In genomic region chr4:154926969-154927898, GRCm38 (mm10) we compare ENCODE assay signal across 10 mouse cellular contexts. TPM values are rescaled to one million over a fixed set of nuclear protein-coding genes. Genes with fewer than 3 reads are reported as not detected.
DNase-seq lines count a peak whose midpoint lies in the region; ATAC-seq and TF ChIP-seq lines count a peak whose summit lies in the region.
"Had no signal": no experiment of that assay in that cellular context is flagged by ENCODE, and none has a peak within 500 bp of the region (broad histone marks: within the 10 kb centered on the region; RNA-seq: fewer than 3 reads in every experiment).

No protein-coding gene starts in this region.

- TF ChIP-seq CTCF in gastrocnemius, adult 2 months (IDR thresholded peaks at IDR 0.05) = no peak

- no peak for DNase-seq in gastrocnemius, adult 2 months
- no peak for DNase-seq in gastrocnemius, postnatal 4 days (ENCODE audit: low spot score in 2 of 2)
- peak; percentile 48 to 78 for DNase-seq in spleen, postnatal 4 days (ENCODE audit: low spot score in 2 of 2)
- no peak for DNase-seq in spleen, postnatal 10 days (ENCODE audit: low spot score in 2 of 2)
- peak; percentile 61 for DNase-seq in thymus, postnatal 4 days
- DNase-seq in cerebellum, postnatal 14 days = no peak
- DNase-seq in testis, postnatal 10 days (ENCODE audit: low spot score) = no peak
- DNase-seq: cerebellum, adult 2 months had no signal

- peaks cover 74% of the 10 kb centered on the region for H3K4me1 ChIP-seq in liver, embryonic 15.5 days (replicated peaks)

- H3K4me2 ChIP-seq in liver, embryonic 15.5 days = peak overlapping the region; percentile 87

- peaks cover 50% of the 10 kb centered on the region for H3K36me3 ChIP-seq in liver, embryonic 15.5 days (replicated peaks)

- no peaks in the 10 kb centered on the region for H3K27me3 ChIP-seq in liver, embryonic 15.5 days

- H3K9ac ChIP-seq in liver, embryonic 15.5 days = peak overlapping the region; percentile 91

- peak; percentile 27 for ATAC-seq in liver, embryonic 15.5 days (ENCODE audit: insufficient read depth)

- no peaks in the 10 kb centered on the region for H3K9me3 ChIP-seq in liver, embryonic 15.5 days (replicated peaks)

- peak overlapping the region; percentile 74 for H3K4me3 ChIP-seq in gastrocnemius, adult 2 months
- peak overlapping the region; percentile 70 for H3K4me3 ChIP-seq in liver, embryonic 15.5 days (replicated peaks)

- 25% methylated on average over 9 of the region's 9 CpGs for WGBS in liver, embryonic 15.5 days (ENCODE audit: insufficient replicate concordance)

- intact Hi-C loops in gastrocnemius, adult 2 months (cut with DNase I) = no loop called here

- H3K27ac ChIP-seq in gastrocnemius, adult 2 months = peak overlapping the region; percentile 85
- peak overlapping the region; percentile 95 for H3K27ac ChIP-seq in liver, embryonic 15.5 days (replicated peaks)

RNA-seq across cellular contexts. Expression of gene Tnfrsf14, which starts 1.1 kb away (rescaled TPM):
- 1 to 10 TPM; 1.1 to 2.5 TPM for total RNA-seq in gastrocnemius, adult 2 months (2021)
- total RNA-seq in gastrocnemius, postnatal 4 days (2021) = 1 to 10 TPM; 3.2 to 4.3 TPM
- polyA plus RNA-seq in liver, embryonic 15.5 days (2015; fragmentation: Nextera tagmentation; extraction: Ambion mirVana) = 56.7 and 64.6 TPM in 2 replicates

RNA-seq across cellular contexts. Expression of gene Fam213b, which starts 28.3 kb away (rescaled TPM):
- 100 to 1,000 TPM in 1 of 2 experiments, 10 to 100 TPM in 1; 67.9 to 100 TPM for total RNA-seq in gastrocnemius, adult 2 months (2021)
- 100 to 1,000 TPM; 100 to 112 TPM for total RNA-seq in gastrocnemius, postnatal 4 days (2021)
- polyA plus RNA-seq in liver, embryonic 15.5 days (2015; fragmentation: Nextera tagmentation; extraction: Ambion mirVana) = 8.1 and 9.0 TPM in 2 replicates

RNA-seq across cellular contexts. Expression of gene Hes5, which starts 33.5 kb away (rescaled TPM):
- not detected for total RNA-seq in gastrocnemius, adult 2 months (2021)
- under 1 TPM; 0.49 to 0.67 TPM for total RNA-seq in gastrocnemius, postnatal 4 days (2021)
- 0.15 and 0.17 TPM in 2 replicates for polyA plus RNA-seq in liver, embryonic 15.5 days (2015; fragmentation: Nextera tagmentation; extraction: Ambion mirVana)
- polyA plus RNA-seq: C2C12 had no signal

RNA-seq across cellular contexts. Expression of gene Pank4, which starts 36.7 kb away (rescaled TPM):
- 10 to 100 TPM; 33.8 to 43.6 TPM for total RNA-seq in gastrocnemius, adult 2 months (2021)
- 10 to 100 TPM; 27.4 to 29.9 TPM for total RNA-seq in gastrocnemius, postnatal 4 days (2021)
- polyA plus RNA-seq in liver, embryonic 15.5 days (2015; fragmentation: Nextera tagmentation; extraction: Ambion mirVana) = 21.7 and 24.4 TPM in 2 replicates

RNA-seq across cellular contexts. Expression of gene Mmel1, which starts 57.8 kb away (rescaled TPM):
- total RNA-seq in gastrocnemius, adult 2 months (2021) = not detected
- total RNA-seq in gastrocnemius, postnatal 4 days (2021) = under 1 TPM; 0.34 to 0.62 TPM
- 2.3 and 3.1 TPM in 2 replicates for polyA plus RNA-seq in liver, embryonic 15.5 days (2015; fragmentation: Nextera tagmentation; extraction: Ambion mirVana)

Comparison
In these comparisons a context has a peak if more than half of its experiments do, and no peak if none do; other contexts are left out.
1. DNase-seq: peak in spleen, postnatal 4 days (2 of 2) and thymus, postnatal 4 days (single experiment); none in gastrocnemius, adult 2 months (single experiment), gastrocnemius, postnatal 4 days (0 of 2), spleen, postnatal 10 days (0 of 2), cerebellum, postnatal 14 days (0 of 2) and testis, postnatal 10 days (single experiment).